Mouse (Mus musculus) stomach, postnatal 0 days (tissue): ENCODE measurements at regions not wholly inside any gene's neighbourhood (a gene's known extent, or its start where the extent isn't known, plus 50 kb on each side); places are given as distances from the start of the nearest gene placed in this dataset.

Experiments
- ATAC-seq: fragments of 200-750 bp; cut with Nextera tagmentation; 2 replicates; pipeline ENCODE4 v1.8.0; 2017; ENCODE audit not compliant: low FRiP score, low TSS enrichment
- DNase-seq: peaks from one replicate; pipeline ENCODE4 v3.0.0-alpha.2; 2016; ENCODE audit warnings: low spot score
- H3K27ac ChIP-seq: fragments of 300-500 bp; sonication (generic); replicated peaks from 2 replicates; pipeline ENCODE4 v1.5.1; 2014; ENCODE audit warnings: mild to moderate bottlenecking, control low read depth
- H3K27me3 ChIP-seq: fragments of 300-500 bp; sonication (generic); 2 replicates; pipeline ENCODE4 v1.6.1; 2014; ENCODE audit warnings: low read length; ENCODE audit not compliant: control insufficient read depth, insufficient read depth
- H3K36me3 ChIP-seq: fragments of 300-500 bp; sonication (generic); 2 replicates; pipeline ENCODE4 v1.6.1; 2014; ENCODE audit warnings: low read length, mixed read lengths; ENCODE audit not compliant: control insufficient read depth, insufficient read depth
- H3K4me1 ChIP-seq: fragments of 300-500 bp; sonication (generic); replicated peaks from 2 replicates; pipeline ENCODE4 v1.6.1; 2014; ENCODE audit warnings: antibody characterized with exemption; ENCODE audit not compliant: control insufficient read depth, insufficient read depth
- H3K4me2 ChIP-seq: fragments of 300-500 bp; sonication (generic); replicated peaks from 2 replicates; pipeline ENCODE4 v1.6.1; 2014; ENCODE audit warnings: low read depth, mild to moderate bottlenecking, control low read depth, moderate library complexity
- H3K4me3 ChIP-seq: fragments of 300-500 bp; sonication (generic); 2 replicates; pipeline ENCODE4 v1.5.1; 2014; ENCODE audit warnings: low read depth, low read length, control low read depth
- H3K9ac ChIP-seq: fragments of 300-500 bp; sonication (generic); 2 replicates; pipeline ENCODE4 v1.6.1; 2014; ENCODE audit warnings: mild to moderate bottlenecking, low read length, control low read depth, mixed read lengths
- H3K9me3 ChIP-seq: fragments of 300-500 bp; sonication (generic); 2 replicates; pipeline ENCODE4 v1.6.1; 2016; ENCODE audit warnings: low read length; ENCODE audit not compliant: control insufficient read depth
- CTCF ChIP-seq: IDR thresholded peaks from 2 replicates; pipeline ENCODE4 v1.5.1; 2016; ENCODE audit warnings: antibody characterized with exemption, low read depth, mild to moderate bottlenecking, moderate library complexity
- EP300 ChIP-seq: optimal IDR thresholded peaks from 2 replicates; pipeline ENCODE3; 2016; ENCODE audit warnings: antibody characterized with exemption
- WGBS: fragments of 180-500 bp; shearing (Covaris S2); extraction: QIAGEN DNeasy Blood & Tissue Kit; methylation state at CpG from one replicate; pipeline ENCODE4 v1.1.7; 2014; 5-methylcytosine and 5-hydroxymethylcytosine counted together

DNA sequence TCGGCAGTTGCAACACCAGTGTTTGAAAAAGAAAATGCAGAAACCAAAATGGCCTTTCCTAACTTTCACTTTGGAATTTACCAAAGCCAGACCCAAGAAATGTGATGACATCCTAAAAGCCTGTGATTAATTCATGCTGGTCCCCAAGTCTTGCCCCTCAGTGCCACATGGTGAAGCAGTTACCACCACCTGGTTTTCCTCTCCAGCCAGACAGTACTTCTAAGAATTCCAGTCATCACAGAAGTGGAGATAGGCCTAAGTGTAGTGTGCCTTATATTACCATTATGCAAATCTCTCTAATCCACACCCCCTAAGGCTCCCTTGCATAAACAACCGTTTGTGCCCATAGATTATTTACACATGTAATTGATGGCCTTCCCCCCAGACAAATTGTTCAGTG is 311.0 kb downstream of the Cxcl12 start:
- H3K4me1 ChIP-seq, result no peaks in the 10 kb centered on the region
- H3K27ac ChIP-seq, result no peak overlapping the region
- H3K9me3 ChIP-seq, result no peaks in the 10 kb centered on the region
- no peaks in the 10 kb centered on the region for H3K36me3 ChIP-seq
- no peak for TF ChIP-seq CTCF
- no peak for TF ChIP-seq EP300
- no peak overlapping the region for H3K9ac ChIP-seq
- no peak overlapping the region for H3K4me2 ChIP-seq
- ATAC-seq, result no peak
- no peak for DNase-seq
- H3K27me3 ChIP-seq, result no peaks in the 10 kb centered on the region
- H3K4me3 ChIP-seq, result no peak overlapping the region
- 23% methylated on average over 2 of the region's 2 CpGs for whole genome bisulfite sequencing

DNA sequence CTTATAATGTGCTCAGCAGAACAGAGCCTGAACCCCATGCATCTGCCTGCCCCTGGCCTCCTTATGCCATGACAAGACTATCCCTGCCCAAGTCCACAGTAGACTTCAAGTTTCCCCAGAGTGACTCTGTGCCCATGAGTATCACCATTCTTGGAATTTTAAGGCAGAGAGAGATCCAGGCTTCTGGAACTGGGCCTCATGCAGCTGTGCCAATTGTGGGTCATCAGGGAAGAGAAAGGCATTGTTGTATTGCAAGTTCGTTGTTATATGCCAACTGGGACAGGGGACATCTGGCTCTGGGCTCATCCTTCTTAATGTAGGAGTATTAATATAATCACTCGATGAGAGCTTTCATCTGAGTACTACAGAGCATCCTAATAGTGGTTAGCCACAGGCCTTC is 312.1 kb downstream of the Cxcl12 start:
- Histone ChIP-seq H3K9me3 (no peaks in the 10 kb centered on the region), H3K27me3 (no peaks in the 10 kb centered on the region), H3K4me1 (no peaks in the 10 kb centered on the region), H3K4me2 (no peak overlapping the region), H3K27ac (no peak overlapping the region), H3K9ac (no peak overlapping the region), H3K36me3 (no peaks in the 10 kb centered on the region), H3K4me3 (no peak overlapping the region)
- 72% methylated on average over 2 of the region's 2 CpGs for WGBS
- ATAC-seq (no peak), DNase-seq (no peak)
- TF ChIP-seq EP300, result no peak
- no peak for TF ChIP-seq CTCF

DNA sequence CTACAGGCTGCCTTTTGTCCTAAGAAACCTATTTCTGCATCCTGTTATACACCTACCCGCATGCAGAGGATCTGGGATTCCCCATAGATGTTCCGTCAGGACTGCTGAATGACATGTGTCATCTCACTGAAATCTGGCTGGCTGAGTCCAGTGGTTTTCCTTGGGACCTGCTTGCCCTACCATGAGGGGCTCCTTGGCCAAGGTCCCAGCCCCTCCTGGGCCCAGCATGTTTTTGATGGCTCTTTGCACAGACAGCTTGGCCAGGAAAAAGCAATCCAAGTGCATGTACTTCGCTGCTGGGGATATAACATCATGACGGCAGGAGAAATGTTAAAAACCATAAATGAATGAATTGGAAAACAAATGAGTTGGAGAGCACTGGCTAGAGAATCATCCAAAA is 320.8 kb downstream of the Cxcl12 start:
- no peak for TF ChIP-seq CTCF
- no peak for TF ChIP-seq EP300
- DNase-seq, result no peak
- no peak for ATAC-seq

DNA sequence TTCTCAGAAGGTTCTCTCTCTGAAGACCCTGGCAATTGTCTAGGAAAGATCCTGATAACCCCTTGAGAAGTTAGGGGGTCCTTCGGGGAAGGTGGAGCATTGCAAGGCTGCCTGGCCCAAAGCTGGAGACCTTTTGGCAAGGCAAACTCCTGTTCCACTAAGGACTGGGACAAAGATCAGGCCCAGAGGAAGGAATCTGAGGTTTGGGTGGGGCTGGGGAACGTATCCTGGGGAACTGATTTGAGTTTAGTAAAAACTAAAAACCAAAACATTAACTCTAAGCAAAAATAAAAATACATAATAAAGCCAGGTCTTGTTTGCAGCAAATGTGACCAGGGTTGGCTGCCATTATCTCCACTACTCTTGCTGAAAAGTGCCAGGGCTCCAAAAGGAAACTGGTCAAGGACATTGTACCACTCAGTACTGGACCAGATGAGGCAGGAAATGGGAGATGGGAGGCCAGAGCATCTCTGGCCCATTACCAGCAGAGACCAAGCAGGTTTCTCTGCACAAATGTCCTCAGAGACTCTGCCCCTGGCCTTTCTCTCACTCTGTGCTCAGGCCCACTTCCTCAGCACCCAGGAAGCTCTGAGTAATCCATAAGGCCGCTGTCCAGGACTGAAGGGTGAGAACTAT is 321.5 kb downstream of the Cxcl12 start:
- H3K27ac ChIP-seq, result no peak overlapping the region
- no peak for TF ChIP-seq CTCF
- no peak for TF ChIP-seq EP300
- no peaks in the 10 kb centered on the region for H3K9me3 ChIP-seq
- no peaks in the 10 kb centered on the region for H3K4me1 ChIP-seq
- no peaks in the 10 kb centered on the region for H3K36me3 ChIP-seq
- no peak overlapping the region for H3K4me3 ChIP-seq
- H3K4me2 ChIP-seq, result no peak overlapping the region
- H3K27me3 ChIP-seq, result no peaks in the 10 kb centered on the region
- WGBS, result 84% methylated on average over 3 of the region's 3 CpGs
- ATAC-seq (no peak), DNase-seq (no peak)
- no peak overlapping the region for H3K9ac ChIP-seq

More for the DNA sequence above, 320.8 kb downstream of the Cxcl12 start:
- no peaks in the 10 kb centered on the region for H3K4me1 ChIP-seq
- no peaks in the 10 kb centered on the region for H3K27me3 ChIP-seq
- H3K36me3 ChIP-seq, result no peaks in the 10 kb centered on the region
- no peaks in the 10 kb centered on the region for H3K9me3 ChIP-seq
- no peak overlapping the region for H3K27ac ChIP-seq
- H3K9ac ChIP-seq, result no peak overlapping the region
- H3K4me3 ChIP-seq, result no peak overlapping the region
- H3K4me2 ChIP-seq, result no peak overlapping the region
- WGBS, result 87% methylated on average over 4 of the region's 4 CpGs

DNA sequence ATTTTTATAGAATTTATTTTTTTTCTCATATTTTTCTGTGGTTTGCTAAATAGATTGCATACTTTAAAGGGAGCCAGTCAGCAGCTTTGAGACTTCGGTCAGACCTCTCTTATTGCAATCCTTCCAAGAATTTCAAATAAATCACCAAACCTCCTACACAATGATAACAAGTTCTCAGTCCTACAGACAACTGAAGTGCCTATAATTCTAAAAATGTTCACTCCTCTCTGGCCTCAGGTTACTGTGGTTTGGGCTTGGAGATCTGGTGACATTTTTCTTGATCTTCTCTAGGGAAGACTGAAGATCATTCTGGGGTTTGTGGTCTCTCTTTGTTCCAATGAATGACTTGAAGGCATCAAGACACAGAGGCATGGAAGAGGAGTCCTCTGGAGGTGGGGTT is 326.6 kb downstream of the Cxcl12 start:
- no peaks in the 10 kb centered on the region for H3K27me3 ChIP-seq
- 63% methylated on average over 1 of the region's 1 CpGs for WGBS
- TF ChIP-seq EP300, result no peak
- no peak for TF ChIP-seq CTCF
- ATAC-seq (no peak), DNase-seq (no peak)
- no peaks in the 10 kb centered on the region for H3K9me3 ChIP-seq
- H3K9ac ChIP-seq, result no peak overlapping the region
- no peak overlapping the region for H3K4me2 ChIP-seq
- no peak overlapping the region for H3K4me3 ChIP-seq
- no peaks in the 10 kb centered on the region for H3K4me1 ChIP-seq
- no peaks in the 10 kb centered on the region for H3K36me3 ChIP-seq
- H3K27ac ChIP-seq, result no peak overlapping the region

DNA sequence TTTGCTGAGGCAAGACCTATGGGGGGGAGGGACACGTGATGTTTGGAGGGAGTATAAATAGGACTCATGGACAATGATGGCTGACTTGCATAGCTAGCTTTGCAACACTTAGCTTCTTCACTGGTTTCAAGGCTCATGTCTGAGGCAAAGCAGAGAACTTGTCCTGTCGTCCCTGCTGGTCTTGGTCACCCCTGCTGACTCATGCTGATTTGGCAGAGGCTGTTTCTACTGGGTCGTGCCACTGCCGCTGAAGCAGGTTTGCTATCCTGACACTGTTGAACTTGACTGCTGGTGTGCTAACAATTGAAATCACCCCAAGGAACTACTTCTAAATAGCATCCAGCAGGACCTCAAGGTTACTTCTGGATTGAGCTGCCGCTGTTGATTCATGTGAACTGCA is 329.0 kb downstream of the Cxcl12 start:
- Histone ChIP-seq H3K9ac (no peak overlapping the region), H3K36me3 (no peaks in the 10 kb centered on the region), H3K4me2 (no peak overlapping the region), H3K27ac (no peak overlapping the region), H3K27me3 (no peaks in the 10 kb centered on the region), H3K4me3 (no peak overlapping the region), H3K4me1 (no peaks in the 10 kb centered on the region), H3K9me3 (no peaks in the 10 kb centered on the region)
- DNase-seq, result no peak
- WGBS, result 59% methylated on average over 5 of the region's 5 CpGs
- TF ChIP-seq CTCF (no peak), EP300 (no peak)
- no peak for ATAC-seq
